Mouse (Mus musculus): Measurements from ENCODE around the gene Zfp114. TPM values are rescaled to one million over a fixed set of nuclear protein-coding genes. Genes with fewer than 3 reads are reported as not detected.

Zfp114 gene
- polyA plus RNA-seq, 1 experiment from 2014 or later: 3.9 TPM

DNA sequence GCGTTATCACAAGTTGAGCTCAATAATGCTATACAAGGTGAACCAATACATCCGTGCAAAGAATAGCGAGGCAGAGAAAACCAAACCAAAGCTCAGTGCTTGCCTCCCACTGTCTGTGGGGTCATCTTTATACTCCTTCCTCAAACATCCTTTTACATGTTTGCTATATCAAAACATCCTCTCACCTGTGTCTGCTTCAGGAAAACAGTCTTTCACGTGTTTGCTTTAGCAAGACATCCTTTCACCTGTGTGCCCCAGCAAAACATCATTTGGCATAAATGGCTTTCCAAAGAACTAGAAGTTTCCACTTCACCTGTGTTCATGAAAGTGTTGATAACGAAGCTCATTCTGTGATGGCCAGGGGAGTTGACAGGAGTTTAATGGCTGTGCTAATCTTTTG is 36.5 kb downstream of the Zfp114 start, which contains the start of gene Zfp111:
Gene Zfp111, minus strand, starts transcription at position 101 of the 400 bp plus-strand sequence.
- no peak within 1 kb of the TSS for H3K4me3 ChIP-seq (ENCODE audit: low read depth, low read length)
- no peak within 1 kb of the TSS for H3K4me2 ChIP-seq
- WGBS (ENCODE audit: insufficient replicate concordance): 74% methylated on average over 5 of the region's 5 CpGs
- no peaks in the 10 kb centered on the region for H3K4me1 ChIP-seq (ENCODE audit: control insufficient read depth, insufficient read depth, low read length)
- H3K9ac ChIP-seq (ENCODE audit: low read depth, low read length): no peak within 1 kb of the TSS
- no peaks in the 10 kb centered on the region; the same call in 1 of the 2 replicates for H3K9me3 ChIP-seq (replicated peaks; ENCODE audit: control insufficient read depth, low read length)
- H3K27ac ChIP-seq (ENCODE audit: low read depth, low read length): no peak within 1 kb of the TSS
- H3K27me3 ChIP-seq (ENCODE audit: control insufficient read depth, insufficient read depth, low read length): no peaks in the 10 kb centered on the region
- no peak for ATAC-seq (replicated peaks; ENCODE audit: insufficient number of reproducible peaks, low FRiP score, low TSS enrichment)
- no peaks in the 10 kb centered on the region for H3K36me3 ChIP-seq (ENCODE audit: control insufficient read depth, insufficient read depth, low read length)

Other genes with a start within 250 kb of the Zfp114 start
- gene Vmn1r179, start 248.1 kb upstream of the Zfp114 start, polyA plus RNA-seq (2014; fragmentation: Nextera tagmentation; extraction: Ambion mirVana): not detected in 2 replicates
- gene Vmn1r180, start 224.4 kb upstream of the Zfp114 start, polyA plus RNA-seq (2014; fragmentation: Nextera tagmentation; extraction: Ambion mirVana): not detected in 2 replicates
- not detected in 2 replicates for gene Vmn1r181, start 200.4 kb upstream of the Zfp114 start, polyA plus RNA-seq (2014; fragmentation: Nextera tagmentation; extraction: Ambion mirVana)
- gene V1rd19, start 173.4 kb upstream of the Zfp114 start, polyA plus RNA-seq (2014; fragmentation: Nextera tagmentation; extraction: Ambion mirVana): not detected in 2 replicates
- gene Vmn1r183, start 121.8 kb upstream of the Zfp114 start, polyA plus RNA-seq (2014; fragmentation: Nextera tagmentation; extraction: Ambion mirVana): not detected in 2 replicates
- 14.2 and 19.9 TPM in 2 replicates for gene Zfp180, start 93.1 kb upstream of the Zfp114 start, polyA plus RNA-seq (2014; fragmentation: Nextera tagmentation; extraction: Ambion mirVana)
- gene Zfp112, start 62.7 kb upstream of the Zfp114 start, polyA plus RNA-seq (2014; fragmentation: Nextera tagmentation; extraction: Ambion mirVana): 3.2 and 3.8 TPM in 2 replicates
- 7.7 and 10.6 TPM in 2 replicates for gene Zfp235, start 40.9 kb upstream of the Zfp114 start, polyA plus RNA-seq (2014; fragmentation: Nextera tagmentation; extraction: Ambion mirVana)
- gene Zfp111, start 36.4 kb downstream of the Zfp114 start, polyA plus RNA-seq (2014; fragmentation: Nextera tagmentation; extraction: Ambion mirVana): 7.7 and 8.3 TPM in 2 replicates
- 3.6 and 3.9 TPM in 2 replicates for gene Zfp109, start 62.5 kb downstream of the Zfp114 start, polyA plus RNA-seq (2014; fragmentation: Nextera tagmentation; extraction: Ambion mirVana)
- gene Zfp108, start 79.7 kb downstream of the Zfp114 start, polyA plus RNA-seq (2014; fragmentation: Nextera tagmentation; extraction: Ambion mirVana): 1.5 and 2.1 TPM in 2 replicates
- 5.8 and 7.3 TPM in 2 replicates for gene Zfp93, start 95.4 kb downstream of the Zfp114 start, polyA plus RNA-seq (2014; fragmentation: Nextera tagmentation; extraction: Ambion mirVana)
- gene Zfp61, start 126.2 kb downstream of the Zfp114 start, polyA plus RNA-seq (2014; fragmentation: Nextera tagmentation; extraction: Ambion mirVana): 16.4 and 18.1 TPM in 2 replicates
- 4.6 and 6.1 TPM in 2 replicates for gene Zfp94, start 141.6 kb downstream of the Zfp114 start, polyA plus RNA-seq (2014; fragmentation: Nextera tagmentation; extraction: Ambion mirVana)
- gene Tescl, start 158.9 kb downstream of the Zfp114 start, polyA plus RNA-seq (2014; fragmentation: Nextera tagmentation; extraction: Ambion mirVana): not detected in 2 replicates
- gene Lypd5, start 174.1 kb downstream of the Zfp114 start, polyA plus RNA-seq (2014; fragmentation: Nextera tagmentation; extraction: Ambion mirVana): not detected in 2 replicates
- gene Kcnn4, start 195.2 kb downstream of the Zfp114 start, polyA plus RNA-seq (2014; fragmentation: Nextera tagmentation; extraction: Ambion mirVana): 9.9 and 11.2 TPM in 2 replicates
- gene Smg9, start 224.6 kb downstream of the Zfp114 start, polyA plus RNA-seq (2014; fragmentation: Nextera tagmentation; extraction: Ambion mirVana): 17.5 and 21.2 TPM in 2 replicates